Mouse (Mus musculus): ENCODE data around the gene St3gal4.

- TF ChIP-seq HCFC1 (IDR thresholded peaks at IDR 0.05; ENCODE audit: low read depth, low read length), result no peak
- TF ChIP-seq TBP (IDR thresholded peaks at IDR 0.05; ENCODE audit: low read depth, low read length), result no peak
- TF ChIP-seq POLR2A (IDR thresholded peaks at IDR 0.05; ENCODE audit: control insufficient read depth in 1 of 2, insufficient read depth in 1 of 2, low read depth in 1 of 2, low read length in 2 of 2, poor library complexity in 1 of 2), result no peak
- TF ChIP-seq POLR2AphosphoS2 (IDR thresholded peaks at IDR 0.05; ENCODE audit: low read length), result no peak
- no peak for TF ChIP-seq CTCF (IDR thresholded peaks at IDR 0.05 in 2 of 3, conservative IDR thresholded peaks at IDR 0.05 in 1 of 3; ENCODE audit: control insufficient read depth in 1 of 3, insufficient read depth in 1 of 3, low read depth in 2 of 3, low read length in 3 of 3, poor library complexity in 1 of 3, severe bottlenecking in 1 of 3)
- no peak for TF ChIP-seq USF2 (IDR thresholded peaks at IDR 0.05; ENCODE audit: borderline replicate concordance in 1 of 2, insufficient read depth in 1 of 2, low read depth in 1 of 2, low read length in 2 of 2)
- no peak for TF ChIP-seq MAX (IDR thresholded peaks at IDR 0.05; ENCODE audit: low read length)
- no peak for TF ChIP-seq ZC3H11A (IDR thresholded peaks at IDR 0.05; ENCODE audit: low read depth, low read length)
- no peak for TF ChIP-seq E2F4 (IDR thresholded peaks at IDR 0.05; ENCODE audit: borderline replicate concordance, low read depth, low read length)
- TF ChIP-seq MEF2A (IDR thresholded peaks at IDR 0.05; ENCODE audit: extremely low read depth, insufficient replicate concordance, low read depth, low read length, poor library complexity, severe bottlenecking), result no peak
These were observed 11.0 kb downstream of the St3gal4 start for GRCm38 (mm10) chr9:35108066-35108465.

Data from MEL (cell line).